Mouse (Mus musculus): ENCODE data around the gene F11. TPM values are rescaled to one million over a fixed set of nuclear protein-coding genes. Genes with fewer than 3 reads are reported as not detected.

The F11 gene
- polyA plus RNA-seq (2012; rRNA removed): not detected in 2 replicates

DNA sequence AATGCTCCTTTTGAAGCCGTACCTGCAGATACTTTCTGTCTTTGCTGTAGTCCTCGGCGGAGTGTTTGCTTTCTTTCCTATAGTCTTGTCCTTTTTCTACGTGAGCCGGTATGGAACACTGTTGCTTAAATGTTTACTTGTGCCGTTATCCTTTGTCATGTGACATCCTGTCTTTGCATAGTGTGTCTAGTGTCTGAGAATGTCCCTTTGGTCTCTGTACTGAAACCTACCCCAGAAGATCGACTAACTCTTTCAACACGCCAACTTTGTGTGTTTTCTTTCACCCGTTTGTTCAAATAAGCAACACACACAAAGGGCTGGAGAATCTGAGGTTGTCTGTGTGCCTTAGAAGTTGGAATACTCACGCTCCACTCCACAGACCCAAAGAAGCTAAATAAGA, at the start of gene F11:
Gene F11, minus strand, starts transcription at position 112 of the 400 bp plus-strand sequence.

DNA sequence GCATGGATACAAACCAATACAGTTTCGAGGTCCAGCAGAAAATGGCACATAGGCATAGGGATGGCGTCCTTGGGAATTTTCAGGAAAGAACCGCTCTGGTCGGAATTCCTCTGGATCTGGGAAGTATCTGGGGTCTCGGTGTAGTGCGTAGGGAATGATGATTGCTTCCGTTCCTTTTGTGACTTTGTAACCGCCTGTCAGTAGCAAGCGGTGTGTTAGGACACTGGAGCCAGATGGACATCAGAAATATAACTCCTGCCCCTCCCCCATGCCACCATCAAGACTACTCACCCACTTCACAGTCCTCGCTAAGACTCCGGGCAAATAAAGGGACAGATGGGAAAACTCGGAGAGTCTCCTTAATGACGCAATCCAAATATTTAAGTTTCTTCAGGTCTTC, 46.5 kb upstream of the F11 start, which contains the start of gene Gm45753:
Gene Gm45753, minus strand, starts transcription at position 101 of the 400 bp plus-strand sequence.

DNA sequence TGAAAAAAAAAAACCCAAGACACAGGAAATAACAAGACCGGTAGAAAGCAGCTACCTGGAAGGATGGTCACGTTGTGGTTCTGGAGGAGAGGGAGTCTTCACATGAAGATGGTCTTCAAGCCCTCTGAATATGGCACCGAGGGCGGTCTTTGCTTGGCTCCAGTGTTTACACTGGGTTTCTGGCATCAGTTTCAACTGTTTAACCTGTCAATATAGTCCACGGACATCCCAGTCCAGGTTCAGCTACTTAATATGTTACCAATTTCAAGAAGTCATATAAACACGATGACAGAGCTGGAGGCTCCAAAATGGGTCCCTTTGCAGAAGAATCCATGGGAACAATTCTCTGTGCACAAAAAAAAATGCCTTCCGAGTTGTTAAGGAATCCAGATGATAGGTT, 32.9 kb upstream of the F11 start, which contains the start of gene Klkb1:
Gene Klkb1, minus strand, starts transcription at position 173 of the 400 bp plus-strand sequence.

Other genes with a start within 250 kb of the F11 start
- gene Mtnr1a, start 192.9 kb downstream of the F11 start, polyA plus RNA-seq (2012; rRNA removed): not detected in 2 replicates
- not detected in 2 replicates for gene Klkb1, start 32.8 kb upstream of the F11 start, polyA plus RNA-seq (2012; rRNA removed)
- gene Gm45753, start 46.4 kb upstream of the F11 start, polyA plus RNA-seq (2012; rRNA removed): not detected in 2 replicates
- 1.6 TPM in 2 replicates for gene Cyp4v3, start 71.2 kb upstream of the F11 start, polyA plus RNA-seq (2012; rRNA removed)
- gene Fam149a, start 120.3 kb upstream of the F11 start, polyA plus RNA-seq (2012; rRNA removed): 2.9 and 4.5 TPM in 2 replicates
- 6.8 and 7.9 TPM in 2 replicates for gene Tlr3, start 149.0 kb upstream of the F11 start, polyA plus RNA-seq (2012; rRNA removed)
- 30.0 and 38.9 TPM in 2 replicates for gene Sorbs2, start 245.8 kb upstream of the F11 start, polyA plus RNA-seq (2012; rRNA removed)

Data from colon, adult 2 months (tissue).